Mouse (Mus musculus) cerebellum, postnatal 14 days (tissue): ENCODE data around the gene Stxbp1.
"Not testable (repeated sequence)": the region's sequence is repeated elsewhere in the genome, so short reads cannot be mapped to it uniquely, and the experiment has no call there.

Experiments used
- DNase-seq, 2 experiments: peaks; one replicate each; pipeline ENCODE4 v3.0.0; 2021; ENCODE audit warnings: mixed read lengths in 2 of 2

Stxbp1 gene

DNA sequence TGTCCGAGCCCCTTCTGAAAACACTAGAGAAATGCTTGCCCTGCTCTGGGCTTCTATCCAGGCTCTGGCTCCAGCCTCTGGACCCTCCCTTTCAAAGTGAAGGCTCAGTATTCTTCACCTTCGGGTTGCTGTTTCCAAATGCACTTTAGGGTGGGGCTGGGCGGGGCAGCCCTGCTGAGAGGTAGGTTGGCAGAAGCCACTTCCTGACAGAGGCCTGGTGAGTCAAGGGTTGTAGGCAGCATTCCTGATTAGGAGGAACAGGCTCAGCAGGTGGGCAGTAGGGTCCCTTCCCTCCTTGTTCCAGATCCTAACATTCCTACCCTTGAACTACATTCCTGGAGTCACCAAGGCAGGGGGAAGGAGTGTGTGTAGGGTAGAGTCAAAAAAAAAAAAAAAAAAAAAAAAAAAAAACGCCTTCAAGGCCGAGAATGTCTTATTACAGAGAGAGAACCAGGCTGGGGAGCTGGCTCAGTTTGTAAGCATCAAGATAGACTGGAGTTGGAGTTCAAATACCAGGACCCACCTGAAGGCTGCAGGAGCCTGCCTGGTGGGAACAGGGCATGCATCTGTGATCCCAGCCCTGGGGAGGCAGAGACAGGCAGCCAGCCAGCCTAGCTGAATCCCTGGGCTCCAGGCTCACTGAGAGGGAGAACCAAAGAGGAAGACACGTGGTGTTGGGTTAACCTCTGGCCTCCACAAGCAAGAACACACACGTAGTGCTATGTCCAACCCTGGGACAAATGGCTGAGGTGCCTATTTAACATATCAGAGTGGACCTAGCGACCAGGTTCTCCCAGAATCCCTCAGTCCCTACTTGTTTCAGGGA is 23.4 kb upstream of the Stxbp1 start:
- DNase-seq, result no peak

DNA sequence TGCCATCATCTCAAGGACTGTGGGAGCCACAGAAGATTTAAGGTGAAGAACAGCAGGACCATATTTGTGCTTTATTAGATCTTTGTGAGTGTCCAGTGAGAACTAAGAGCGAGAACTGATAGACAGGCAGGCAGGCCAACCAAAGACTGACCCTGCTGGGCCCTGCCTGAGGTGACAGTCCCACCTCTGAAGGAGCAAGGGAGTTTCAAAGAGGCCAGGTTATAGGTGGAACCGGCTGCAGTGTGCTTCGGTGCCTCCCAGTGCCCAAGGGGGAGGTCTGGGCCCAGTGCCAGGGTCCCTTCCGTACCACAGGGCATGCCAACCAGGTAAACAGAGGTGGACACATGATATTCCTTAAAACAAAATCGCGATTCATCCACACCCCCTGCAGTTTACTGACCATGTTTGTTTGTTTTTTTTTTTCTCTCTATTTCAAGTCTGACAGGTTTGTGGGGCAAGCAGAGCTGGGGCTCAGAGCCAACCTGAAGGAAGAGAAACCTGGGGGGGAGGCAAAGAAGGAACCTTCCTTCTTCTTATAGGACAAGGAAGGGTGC is 22.8 kb upstream of the Stxbp1 start:
- DNase-seq, result no peak

DNA sequence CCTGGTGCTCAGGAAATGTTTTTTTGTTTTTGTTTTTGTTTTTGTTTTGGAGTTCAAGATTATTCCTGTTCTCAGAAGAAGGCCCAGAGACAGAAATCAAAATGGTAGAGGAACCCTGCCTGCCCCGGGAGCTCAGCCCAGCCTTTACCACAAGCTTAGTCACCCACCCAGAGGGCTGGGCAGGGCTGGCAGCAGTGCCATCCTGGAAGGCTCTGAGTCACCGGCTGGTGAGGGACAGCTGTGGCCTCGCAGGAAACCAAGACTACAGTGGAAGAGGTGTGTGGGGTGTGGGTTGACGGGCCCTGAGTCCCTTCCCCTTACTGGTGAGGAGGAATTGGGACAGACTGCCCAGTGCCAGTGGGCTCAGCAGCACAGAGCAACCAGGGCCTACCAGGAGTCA is 20.3 kb upstream of the Stxbp1 start:
- DNase-seq, result no peak

DNA sequence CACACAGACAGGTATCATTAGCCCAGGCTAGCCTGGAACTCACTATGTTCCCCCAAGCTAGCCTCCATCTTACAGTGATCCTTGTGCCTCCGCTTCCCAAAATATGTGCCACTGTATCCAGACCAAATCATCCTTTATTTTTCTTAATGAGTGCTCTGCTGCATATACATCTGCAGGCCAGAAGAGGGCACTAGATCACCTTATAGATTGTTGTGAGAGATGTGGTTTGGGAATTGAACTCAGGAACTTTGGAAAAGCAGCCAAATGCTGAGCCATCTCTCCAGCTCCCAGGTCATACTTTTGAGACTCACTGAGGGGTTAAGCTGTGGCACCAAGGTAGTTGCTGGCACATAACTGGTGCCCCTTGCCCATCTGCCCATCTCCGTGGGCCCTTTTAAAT is 17.7 kb upstream of the Stxbp1 start:
- DNase-seq, result peak; percentile 65 to 71

DNA sequence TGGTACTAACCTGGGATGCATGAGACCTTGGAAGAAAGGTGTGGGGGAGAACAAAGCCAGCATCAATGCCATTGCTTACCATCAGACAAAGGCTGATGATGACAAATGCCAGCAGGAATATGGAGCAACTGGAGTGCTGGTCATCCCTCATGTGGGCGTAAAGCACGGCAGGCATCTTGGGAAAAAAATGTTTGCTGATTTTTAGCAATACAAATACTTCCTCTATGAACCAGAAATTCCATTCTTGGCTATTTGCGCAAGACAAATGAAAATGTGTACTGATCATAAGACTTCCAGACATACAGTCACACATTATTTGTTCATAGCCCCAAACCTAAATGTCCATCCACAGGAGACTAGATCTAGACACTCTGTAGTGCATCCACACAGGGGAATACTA is 16.3 kb upstream of the Stxbp1 start:
- DNase-seq, result no peak

DNA sequence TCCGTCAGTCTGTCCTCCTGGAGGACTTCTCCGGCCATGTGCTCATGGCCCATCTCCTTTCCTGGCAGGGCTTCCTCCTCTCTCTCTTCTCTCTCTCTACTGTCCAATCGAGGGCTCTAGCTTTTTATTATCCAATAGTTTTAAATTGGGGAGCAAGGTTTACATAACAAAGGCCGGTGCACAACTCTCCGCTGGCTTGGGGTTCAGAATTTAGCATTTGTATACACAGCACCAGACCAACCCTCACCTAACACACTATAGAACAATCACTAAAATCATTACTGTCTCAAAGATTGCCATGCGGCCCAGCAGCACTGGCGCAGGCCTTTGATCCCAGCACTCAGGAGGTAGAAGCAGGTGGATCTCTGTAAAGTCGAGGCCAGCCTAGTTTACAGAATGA is 13.8 kb upstream of the Stxbp1 start:
- no peak for DNase-seq

DNA sequence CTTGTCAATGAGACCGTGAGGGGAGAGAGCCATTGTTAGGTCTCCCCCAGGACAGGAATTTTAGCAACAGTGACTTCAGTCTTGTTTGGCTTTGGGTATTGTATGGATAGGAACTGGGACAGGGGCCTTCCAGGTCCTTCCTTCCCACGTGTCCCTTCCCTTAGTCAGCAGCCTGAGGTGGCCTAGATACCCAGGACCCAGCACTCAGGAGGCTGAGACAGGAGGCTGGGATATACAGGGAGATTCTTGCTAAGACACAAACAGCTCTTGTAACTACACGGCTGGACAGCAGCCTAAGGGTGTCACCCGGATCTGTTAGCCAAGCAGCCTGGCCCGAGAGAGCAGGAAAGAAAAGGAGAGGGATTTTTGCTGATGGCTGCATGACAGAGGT is 12.6 kb upstream of the Stxbp1 start:
- DNase-seq, result no peak

DNA sequence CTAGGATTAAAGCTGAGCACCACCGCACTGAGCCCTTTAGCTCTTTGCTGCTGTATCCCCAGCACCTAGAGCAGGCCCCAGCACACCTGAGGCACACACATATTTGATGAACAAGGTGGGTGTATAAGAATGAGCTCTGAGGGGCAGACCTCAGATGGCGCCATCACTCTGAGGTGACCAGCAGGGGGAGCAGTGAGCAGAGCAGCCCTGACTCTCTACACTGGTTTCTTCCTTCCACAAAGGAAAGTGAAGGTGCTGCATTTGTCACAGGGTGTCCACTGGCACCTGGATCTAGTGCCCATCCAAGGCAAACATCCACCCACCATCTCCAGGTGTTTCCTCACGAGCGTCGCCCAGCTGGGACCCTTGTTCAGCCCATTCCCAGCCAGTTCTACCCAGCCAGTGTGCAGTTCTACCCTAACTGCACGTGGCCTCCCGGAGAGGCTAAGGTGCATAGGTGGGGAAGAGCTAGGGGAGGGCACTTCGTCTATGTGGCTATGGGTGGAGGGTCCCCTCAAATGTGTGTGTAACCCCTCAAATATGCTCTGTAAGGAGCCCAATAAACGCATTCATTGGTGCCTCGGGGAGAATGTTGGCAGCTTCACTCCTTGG is 12.1 kb upstream of the Stxbp1 start:
- peak; percentile 85 to 91 for DNase-seq

DNA sequence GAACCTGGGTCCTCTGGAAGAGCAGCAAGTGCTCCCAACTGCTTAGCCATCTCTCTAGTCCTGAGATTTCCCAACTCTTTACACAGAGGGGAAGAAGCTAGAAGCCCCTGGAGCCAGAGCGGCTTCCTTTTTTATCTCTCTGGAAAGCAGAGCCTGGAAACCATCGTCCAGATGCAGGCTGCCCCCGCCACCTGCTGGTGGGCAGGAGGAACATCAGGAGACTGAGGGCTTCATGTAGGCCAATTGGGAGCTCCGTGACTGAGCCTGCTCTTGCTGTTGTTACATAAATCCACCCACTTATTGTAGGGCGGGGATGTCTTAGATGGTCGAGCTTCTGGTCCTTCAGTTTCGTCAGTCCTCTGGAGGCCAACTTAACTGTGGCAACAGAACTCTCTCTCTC is 10.5 kb upstream of the Stxbp1 start:
- peak; percentile 83 to 84 for DNase-seq

DNA sequence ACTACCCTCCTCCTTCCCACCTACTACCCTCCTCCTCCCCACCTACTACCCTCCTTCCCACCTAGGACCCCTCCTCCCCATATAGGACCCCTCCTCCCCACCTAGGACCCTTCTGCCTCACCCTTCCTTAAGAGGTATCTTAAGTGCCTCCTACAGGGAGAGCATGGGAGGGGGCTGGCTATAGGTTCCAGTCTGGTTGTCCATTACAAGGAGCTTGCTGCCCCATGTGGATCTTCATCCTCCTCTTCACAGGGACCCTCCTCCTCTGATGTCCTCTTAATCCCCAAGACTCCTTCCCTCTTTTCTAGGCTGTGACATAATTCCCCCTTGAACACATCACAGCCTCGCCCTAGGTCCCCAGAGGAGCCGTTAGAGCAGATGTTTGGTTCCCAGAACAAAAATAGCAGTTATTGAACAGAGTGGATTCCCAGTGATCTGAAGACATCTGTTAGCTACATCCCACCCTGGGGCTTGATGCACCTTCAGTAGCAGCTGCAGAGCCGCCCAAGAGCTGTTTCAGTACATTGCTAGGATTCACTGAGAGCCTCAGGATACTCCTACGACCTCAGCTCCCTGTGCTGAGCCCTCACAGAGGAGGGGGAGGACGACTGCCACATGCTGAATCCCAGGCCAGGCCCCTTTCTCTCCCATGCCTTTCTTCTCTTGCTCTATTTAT is 8.9 kb upstream of the Stxbp1 start:
- no peak for DNase-seq

DNA sequence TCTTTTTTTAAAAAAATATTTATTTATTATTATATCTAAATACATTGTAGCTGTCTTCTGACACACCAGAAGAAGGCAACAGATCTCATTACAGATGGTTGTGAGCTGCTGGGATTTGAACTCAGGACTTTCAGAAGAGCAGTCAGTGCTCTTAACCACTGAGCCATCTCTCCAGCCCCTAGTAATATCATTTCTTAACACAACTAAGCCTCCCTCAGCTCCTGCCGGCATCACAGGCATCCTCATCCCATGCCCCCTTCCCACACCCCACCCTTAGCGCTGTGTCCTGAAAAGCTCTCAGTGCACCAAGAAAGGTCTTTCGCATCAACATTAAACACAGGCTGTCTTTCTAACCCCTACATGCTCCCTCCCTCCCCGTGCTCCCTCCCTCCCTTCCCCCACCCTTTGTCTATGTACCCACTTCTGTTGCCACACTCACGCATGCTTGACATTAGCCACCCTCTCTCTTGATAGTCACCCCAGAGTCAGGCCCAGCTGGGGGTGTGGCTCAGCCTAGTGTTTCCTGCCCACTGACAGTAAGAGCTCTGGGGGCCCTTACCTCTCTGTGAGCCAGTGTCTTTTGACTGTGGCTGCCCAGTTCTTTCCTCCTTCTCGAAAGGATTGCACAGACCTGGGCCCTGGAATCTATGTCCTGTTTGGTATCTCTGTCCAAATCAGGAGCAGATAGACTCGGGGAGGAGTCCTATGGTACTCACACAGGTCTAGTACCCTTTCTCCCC is 8.2 kb upstream of the Stxbp1 start:
- no peak for DNase-seq

DNA sequence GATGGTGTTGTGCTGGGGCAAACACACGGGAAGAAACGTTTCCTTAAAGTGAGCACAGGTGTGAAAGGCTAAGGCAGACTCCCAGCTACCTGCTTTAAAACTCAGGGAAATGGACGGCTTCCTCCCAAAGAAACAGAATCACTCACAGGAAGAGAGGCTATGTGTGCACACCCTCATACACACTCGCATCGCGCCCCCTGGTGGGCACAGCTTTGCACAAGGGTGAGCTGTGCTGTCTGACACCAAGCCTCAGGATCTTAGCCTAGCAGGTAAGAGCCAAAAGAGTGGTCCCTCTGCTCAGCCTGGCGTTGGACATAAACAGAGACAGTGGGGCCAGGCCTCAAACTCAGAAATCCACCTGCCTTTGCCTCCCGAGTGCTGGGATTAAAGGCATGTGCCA is 7.2 kb upstream of the Stxbp1 start:
- DNase-seq, result peak; percentile 97 to 99

DNA sequence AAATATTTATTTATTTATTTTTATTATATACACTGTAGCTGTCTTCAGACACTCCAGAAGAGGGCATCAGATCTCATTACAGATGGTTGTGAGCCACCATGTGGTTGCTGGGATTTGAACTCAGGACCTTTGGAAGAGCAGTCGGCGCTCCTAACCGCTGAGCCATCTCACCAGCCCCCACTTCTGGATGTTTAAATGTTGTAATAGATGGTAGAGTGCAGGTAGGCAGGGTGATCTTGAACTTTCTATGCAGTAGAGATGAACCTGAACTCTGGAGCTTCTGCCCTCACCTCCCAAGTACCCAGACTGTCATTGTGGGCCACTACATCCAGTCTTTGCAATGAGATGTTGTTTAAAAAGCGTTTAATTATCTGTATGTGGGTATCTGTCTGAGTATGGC is 6.7 kb upstream of the Stxbp1 start:
- not testable (repeated sequence) for DNase-seq

DNA sequence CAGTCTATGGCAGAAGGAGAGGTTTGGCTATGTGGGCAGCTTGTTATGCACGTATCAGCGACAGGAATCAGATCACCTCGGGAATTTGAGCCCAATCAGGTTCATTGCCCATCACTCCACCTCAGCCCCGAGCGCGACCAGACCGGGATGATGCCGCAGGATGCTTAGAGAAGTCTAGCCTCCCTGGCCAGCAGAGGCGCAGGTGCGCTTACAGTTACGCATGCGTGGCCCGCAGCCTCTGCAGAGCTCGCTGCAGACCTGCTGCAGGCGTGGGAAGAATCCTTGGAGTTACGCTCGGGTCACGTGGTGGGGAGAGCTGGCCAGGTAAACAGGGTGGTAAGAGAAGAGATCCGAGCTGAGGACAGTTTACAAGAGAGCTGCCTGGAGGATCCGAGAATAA is 5.1 kb upstream of the Stxbp1 start:
- peak; percentile 83 to 86 for DNase-seq

DNA sequence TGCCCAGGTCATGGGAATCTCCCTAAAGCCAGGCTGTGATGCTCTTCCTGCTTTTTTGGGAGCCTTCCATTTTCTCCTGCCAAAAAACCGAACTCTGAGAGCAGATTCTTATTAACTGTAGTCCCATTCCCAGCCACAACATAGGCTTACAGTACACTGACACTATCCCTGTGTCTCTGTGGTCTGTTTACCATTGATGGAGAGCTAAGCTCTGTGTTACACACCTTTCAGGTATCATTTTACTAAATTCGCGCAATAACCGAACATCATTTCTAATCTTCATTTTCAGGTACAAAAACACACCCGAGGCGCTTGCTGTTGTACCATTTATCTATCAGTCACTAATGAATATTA is 400 bp upstream of the Stxbp1 start:
- DNase-seq, result no peak

DNA sequence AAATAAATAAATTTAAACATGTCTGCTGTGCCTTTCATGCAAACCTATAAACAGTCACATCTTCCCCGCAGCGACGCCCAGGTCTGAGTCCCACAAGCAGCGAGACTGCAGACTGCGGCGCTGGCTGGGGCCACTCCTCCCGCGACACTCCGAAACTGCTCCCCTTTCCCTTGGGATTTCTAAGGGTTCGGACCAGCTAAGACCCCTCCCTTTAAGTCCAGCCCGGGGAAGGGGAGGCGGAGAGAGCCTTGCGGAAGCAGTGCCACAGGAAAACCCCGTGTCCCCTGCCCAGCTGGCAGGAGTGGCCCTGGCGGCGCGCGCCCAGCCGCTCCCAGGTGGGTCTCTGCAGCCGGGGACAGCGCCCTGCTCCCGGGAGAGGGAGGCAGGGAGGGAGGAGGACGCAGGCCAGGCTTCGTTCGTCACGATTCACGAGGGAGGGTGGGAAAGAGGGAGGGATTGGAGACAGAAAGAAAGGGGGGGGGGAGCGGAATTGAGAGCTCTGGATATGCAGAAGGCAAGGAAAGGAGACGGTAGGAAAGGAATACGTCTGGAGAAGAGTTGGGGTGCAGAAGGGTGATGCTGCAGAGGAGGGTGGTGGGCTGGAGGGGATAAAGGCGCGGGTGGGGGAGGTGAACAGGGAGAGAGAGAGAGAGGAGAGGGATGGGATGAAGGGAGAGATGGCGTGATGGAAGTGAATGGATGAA is 792 bp downstream of the Stxbp1 start:
- DNase-seq, result peak; percentile 85

DNA sequence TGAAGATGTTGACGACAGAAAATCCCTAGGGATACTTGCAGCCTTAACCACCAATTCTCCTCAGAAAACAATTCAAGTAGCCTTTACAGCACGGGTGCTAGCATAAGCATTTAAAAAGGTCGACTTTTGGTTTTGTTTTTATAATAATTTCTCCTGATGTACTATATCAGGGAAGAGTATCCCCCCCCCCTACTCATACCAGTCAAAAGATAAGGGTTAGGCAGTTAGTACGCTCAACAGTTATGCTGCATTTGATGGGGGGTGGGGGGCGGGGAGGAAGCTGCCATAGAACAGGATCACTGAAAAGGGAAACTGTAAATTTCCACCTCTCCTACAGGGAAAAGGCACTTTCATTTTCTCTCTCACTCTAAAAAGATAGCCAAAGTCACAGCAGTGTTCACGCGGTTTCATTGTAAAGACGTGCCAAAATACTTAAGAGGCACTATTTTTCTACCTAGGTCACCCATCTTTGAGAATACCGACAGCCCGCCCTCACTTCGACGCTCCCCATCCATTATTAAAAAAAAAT is 1.4 kb downstream of the Stxbp1 start:
- no peak for DNase-seq

DNA sequence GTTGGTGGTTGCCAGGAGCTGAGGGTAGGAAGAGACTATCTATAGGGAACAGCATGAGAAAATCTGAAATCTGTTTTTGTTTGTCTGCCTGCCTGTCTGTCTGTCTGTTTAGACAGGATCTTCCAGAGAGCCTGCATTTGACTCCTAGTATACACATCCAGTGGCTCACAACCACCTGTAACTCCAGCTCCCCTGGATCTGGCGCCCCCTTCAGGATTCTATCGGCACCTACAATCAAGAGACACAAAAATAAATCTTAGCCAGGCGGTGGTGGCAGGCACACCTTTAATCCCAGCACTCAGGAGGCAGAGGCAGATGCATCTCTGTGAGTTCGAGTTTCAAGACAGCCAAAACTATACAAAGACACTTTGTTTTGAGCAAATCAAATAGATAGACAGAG is 4.5 kb downstream of the Stxbp1 start:
- peak in 1 of 2 experiments; percentile 62 for DNase-seq

DNA sequence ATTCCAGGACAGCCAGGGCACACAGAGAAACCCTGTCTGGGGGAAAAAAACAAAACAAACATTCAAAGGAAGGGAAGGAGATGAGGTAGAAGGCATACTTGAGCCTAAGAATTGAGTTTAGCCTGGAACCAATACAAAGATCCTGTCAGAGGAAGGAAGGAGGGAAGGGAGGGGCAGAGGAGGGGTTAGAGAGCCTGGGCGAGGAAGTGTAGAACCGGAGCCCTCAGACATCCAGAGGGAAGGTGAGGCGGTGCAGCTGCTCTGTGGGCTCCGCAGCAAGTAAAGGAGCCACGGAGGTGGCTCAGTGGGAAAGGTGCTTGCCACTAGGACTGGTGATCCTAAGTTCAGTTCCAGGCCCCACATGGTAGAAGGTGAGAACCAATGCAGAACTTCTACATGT is 5.9 kb downstream of the Stxbp1 start:
- no peak for DNase-seq

DNA sequence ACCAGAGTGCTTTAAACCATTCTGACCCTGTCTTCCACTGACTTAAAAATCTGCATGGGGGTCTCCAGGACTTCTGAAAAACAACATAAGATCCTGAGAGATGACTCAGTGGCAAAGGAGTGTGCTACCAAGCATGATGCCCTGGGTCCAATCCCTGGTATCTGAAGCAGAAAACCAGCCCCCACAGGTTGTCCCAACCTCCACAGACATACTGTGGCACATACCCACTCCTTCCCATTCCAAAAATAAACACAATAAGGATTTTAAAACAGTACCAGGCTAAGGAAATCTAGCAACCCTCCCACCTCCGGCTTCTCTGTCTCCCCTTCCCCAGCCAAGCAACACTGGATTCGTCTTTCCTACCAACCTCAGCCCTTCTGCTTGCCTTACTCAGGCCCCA is 7.8 kb downstream of the Stxbp1 start:
- DNase-seq, result no peak

DNA sequence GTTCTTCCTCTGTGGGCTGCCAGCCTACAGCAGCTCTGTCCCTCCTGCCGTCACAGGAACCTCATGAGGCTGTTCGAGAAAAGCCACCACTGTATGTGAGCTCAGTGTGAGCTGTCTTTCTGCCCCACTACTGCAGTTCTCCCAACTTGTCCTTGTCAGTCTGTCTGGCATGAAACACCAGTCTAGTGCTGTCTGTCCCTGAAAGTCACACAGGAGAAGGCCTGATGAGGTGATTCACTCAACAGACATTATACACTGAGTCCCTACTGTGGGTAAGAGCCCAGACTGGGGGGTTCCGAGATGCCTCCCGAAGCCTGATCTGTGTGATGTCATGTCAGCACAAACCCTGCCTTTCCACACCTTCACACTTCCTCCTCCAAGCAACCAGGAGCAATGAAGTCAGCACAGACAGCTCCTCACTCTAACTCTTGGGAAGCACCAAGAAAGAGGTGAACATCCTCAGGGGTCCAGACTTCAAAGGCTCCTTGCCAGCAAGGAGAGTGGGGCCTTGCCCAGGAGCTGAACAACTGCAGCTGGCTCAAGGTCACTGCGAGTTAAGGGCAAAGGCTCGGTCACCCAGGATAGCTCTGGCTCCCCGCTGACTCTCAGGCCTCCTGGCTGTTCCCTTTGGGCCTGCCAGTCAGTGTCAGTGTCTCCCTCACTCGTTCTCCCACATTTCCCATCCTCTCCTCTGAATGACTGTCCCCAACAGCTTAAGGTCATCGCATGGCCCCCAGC is 8.7 kb downstream of the Stxbp1 start:
- DNase-seq, result no peak

DNA sequence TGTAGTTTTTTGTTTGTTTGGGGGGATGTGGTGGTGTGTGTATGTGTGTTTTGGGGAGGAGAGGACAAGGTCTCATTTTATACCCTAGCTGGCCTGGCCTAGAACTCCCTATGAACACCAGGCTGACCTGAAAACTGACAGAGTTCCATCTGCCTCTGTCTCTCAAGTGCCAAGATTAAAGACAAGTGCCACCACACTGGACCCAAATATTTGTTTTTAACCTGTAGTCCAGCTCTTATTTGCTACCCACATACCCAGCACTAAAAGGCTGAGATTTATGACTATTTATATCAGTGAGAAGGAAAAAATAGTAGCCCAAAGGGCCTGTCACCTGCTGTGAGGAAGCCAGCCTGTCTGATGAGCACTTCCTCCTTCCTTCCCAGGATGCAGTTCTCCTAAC is 11.5 kb downstream of the Stxbp1 start:
- no peak for DNase-seq
